Comparison of ENCODE assay signal across 9 mouse cellular contexts in the genomic region with DNA sequence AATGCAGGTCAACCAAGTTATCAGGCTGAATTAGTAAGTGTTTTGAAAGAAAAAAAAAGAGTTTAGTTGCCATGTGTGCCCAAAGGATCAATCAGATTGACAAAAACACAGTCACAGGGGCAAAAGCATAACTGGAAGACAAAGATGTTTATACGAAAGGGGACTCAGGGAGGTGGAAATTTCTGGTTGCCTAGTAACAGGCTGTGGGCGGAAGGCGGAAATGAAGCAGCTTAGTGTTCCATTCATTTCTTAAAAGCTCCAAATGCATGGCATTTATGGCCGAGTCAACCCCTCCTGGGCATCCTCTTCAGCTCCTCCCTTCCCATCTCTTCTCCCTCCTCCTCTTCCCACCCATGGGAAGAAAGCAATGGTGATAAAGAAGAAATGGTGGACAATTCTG. TPM values are rescaled to one million over a fixed set of nuclear protein-coding genes. Genes with fewer than 3 reads are reported as not detected.
DNase-seq lines count a peak whose midpoint lies in the region; ATAC-seq lines count a peak whose summit lies in the region.
"Had no signal": no experiment of that assay in that cellular context is flagged by ENCODE, and none has a peak within 500 bp of the region (broad histone marks: within the 10 kb centered on the region; RNA-seq: fewer than 3 reads in every experiment).

No protein-coding gene starts in this region.

- no peaks in the 10 kb centered on the region for H3K9me3 ChIP-seq in hindbrain, embryonic 10.5 days
- H3K9me3 ChIP-seq in midbrain, embryonic 13.5 days: no peaks in the 10 kb centered on the region

- H3K4me2 ChIP-seq in midbrain, embryonic 13.5 days (replicated peaks): no peak overlapping the region; the same call in 1 of the 2 replicates

- WGBS in hindbrain, embryonic 10.5 days: 16% methylated on average over 4 of the region's 4 CpGs
- WGBS in midbrain, embryonic 13.5 days: 0% methylated on average over 4 of the region's 4 CpGs

- no peaks in the 10 kb centered on the region for H3K27me3 ChIP-seq in hindbrain, embryonic 10.5 days (ENCODE audit: insufficient read depth, poor library complexity, severe bottlenecking)
- 0 out of 2 replicates have a peak, but pooled peaks cover 3% of the 10 kb centered on the region for H3K27me3 ChIP-seq in midbrain, embryonic 13.5 days
- H3K27me3 ChIP-seq: Patski had no signal

- ATAC-seq in activated CD4-positive, CD25-positive, alpha-beta regulatory T cell, adult 4 months: peak; percentile 97
- peak; percentile 80 for ATAC-seq in midbrain, embryonic 13.5 days
- ATAC-seq: Patski had no signal

- H3K36me3 ChIP-seq in hindbrain, embryonic 10.5 days: no peaks in the 10 kb centered on the region
- H3K36me3 ChIP-seq in midbrain, embryonic 13.5 days: no peaks in the 10 kb centered on the region

- no peak overlapping the region for H3K9ac ChIP-seq in midbrain, embryonic 13.5 days (replicated peaks)

- no peak overlapping the region for H3K4me3 ChIP-seq in hindbrain, embryonic 10.5 days
- no peak overlapping the region for H3K4me3 ChIP-seq in midbrain, embryonic 13.5 days (replicated peaks)

- peaks cover 16% of the 10 kb centered on the region for H3K4me1 ChIP-seq in hindbrain, embryonic 10.5 days (replicated peaks)
- H3K4me1 ChIP-seq in midbrain, embryonic 13.5 days (replicated peaks): peaks cover 23% of the 10 kb centered on the region

- peak overlapping the region; percentile 64 for H3K27ac ChIP-seq in hindbrain, embryonic 10.5 days
- peak overlapping the region; percentile 67 for H3K27ac ChIP-seq in midbrain, embryonic 13.5 days

- peak; percentile 77 for DNase-seq in CD4-positive helper T cell, adult 2 months (ENCODE audit: low read depth, low spot score)
- DNase-seq in hindbrain, embryonic 10.5 days (ENCODE audit: low spot score): peak; percentile 34
- DNase-seq in spleen, adult 18-20 months: no peak
- no peak for DNase-seq in cerebellum, postnatal 10 days
- no peak for DNase-seq in kidney, postnatal 10 days
- no peak for DNase-seq in spleen, postnatal 36 days (ENCODE audit: low spot score in 2 of 2)

RNA-seq across cellular contexts. Expression of gene Tmprss7, which starts 3.3 kb away (rescaled TPM):
- polyA plus RNA-seq in activated CD4-positive, CD25-positive, alpha-beta regulatory T cell, adult 4 months (2017; shearing (Covaris generic)): not detected
- polyA plus RNA-seq in hindbrain, embryonic 10.5 days (2016; fragmentation: Nextera tagmentation; extraction: Ambion mirVana): 0.29 and 0.31 TPM in 2 replicates
- polyA plus RNA-seq in midbrain, embryonic 13.5 days (2015; fragmentation: Nextera tagmentation; extraction: Ambion mirVana): 0.32 and 0.63 TPM in 2 replicates
- polyA plus RNA-seq: Patski had no signal

RNA-seq across cellular contexts. Expression of gene Tagln3, which starts 34.2 kb away (rescaled TPM):
- polyA plus RNA-seq in activated CD4-positive, CD25-positive, alpha-beta regulatory T cell, adult 4 months (2017; shearing (Covaris generic)): not detected
- polyA plus RNA-seq in hindbrain, embryonic 10.5 days (2016; fragmentation: Nextera tagmentation; extraction: Ambion mirVana): 193 and 362 TPM in 2 replicates
- polyA plus RNA-seq in midbrain, embryonic 13.5 days (2015; fragmentation: Nextera tagmentation; extraction: Ambion mirVana): 569 and 571 TPM in 2 replicates

RNA-seq across cellular contexts. Expression of gene BC016579, which starts 36.3 kb away (rescaled TPM):
- not detected for polyA plus RNA-seq in activated CD4-positive, CD25-positive, alpha-beta regulatory T cell, adult 4 months (2017; shearing (Covaris generic))
- polyA plus RNA-seq in hindbrain, embryonic 10.5 days (2016; fragmentation: Nextera tagmentation; extraction: Ambion mirVana): not detected in 2 replicates
- 0.09 TPM in 1 of 2 replicates, not detected in the other for polyA plus RNA-seq in midbrain, embryonic 13.5 days (2015; fragmentation: Nextera tagmentation; extraction: Ambion mirVana)
- polyA plus RNA-seq: Patski had no signal

RNA-seq across cellular contexts. Expression of gene Abhd10, which starts 52.6 kb away (rescaled TPM):
- polyA plus RNA-seq in activated CD4-positive, CD25-positive, alpha-beta regulatory T cell, adult 4 months (2017; shearing (Covaris generic)): 10 to 100 TPM in 1 of 2 experiments, 1 to 10 TPM in 1; 9.7 to 24.1 TPM
- polyA plus RNA-seq in hindbrain, embryonic 10.5 days (2016; fragmentation: Nextera tagmentation; extraction: Ambion mirVana): 42.2 and 46.3 TPM in 2 replicates
- 52.6 and 58.8 TPM in 2 replicates for polyA plus RNA-seq in midbrain, embryonic 13.5 days (2015; fragmentation: Nextera tagmentation; extraction: Ambion mirVana)

Comparison
In these comparisons a context has a peak if more than half of its experiments do, and no peak if none do; other contexts are left out.
1. DNase-seq: peak in CD4-positive helper T cell, adult 2 months (single experiment) and hindbrain, embryonic 10.5 days (single experiment); none in spleen, adult 18-20 months (0 of 2), cerebellum, postnatal 10 days (0 of 2), kidney, postnatal 10 days (single experiment) and spleen, postnatal 36 days (0 of 2).
2. RNA of gene Tagln3, which starts 34.2 kb away (polyA plus RNA-seq): 569 to 571 TPM in midbrain, embryonic 13.5 days and 193 to 362 TPM in hindbrain, embryonic 10.5 days; not detected in activated CD4-positive, CD25-positive, alpha-beta regulatory T cell, adult 4 months; every median in the first group is over 100 times any median in the second.